ENCODE assay signal across 7 mouse cellular contexts in the genomic region with DNA sequence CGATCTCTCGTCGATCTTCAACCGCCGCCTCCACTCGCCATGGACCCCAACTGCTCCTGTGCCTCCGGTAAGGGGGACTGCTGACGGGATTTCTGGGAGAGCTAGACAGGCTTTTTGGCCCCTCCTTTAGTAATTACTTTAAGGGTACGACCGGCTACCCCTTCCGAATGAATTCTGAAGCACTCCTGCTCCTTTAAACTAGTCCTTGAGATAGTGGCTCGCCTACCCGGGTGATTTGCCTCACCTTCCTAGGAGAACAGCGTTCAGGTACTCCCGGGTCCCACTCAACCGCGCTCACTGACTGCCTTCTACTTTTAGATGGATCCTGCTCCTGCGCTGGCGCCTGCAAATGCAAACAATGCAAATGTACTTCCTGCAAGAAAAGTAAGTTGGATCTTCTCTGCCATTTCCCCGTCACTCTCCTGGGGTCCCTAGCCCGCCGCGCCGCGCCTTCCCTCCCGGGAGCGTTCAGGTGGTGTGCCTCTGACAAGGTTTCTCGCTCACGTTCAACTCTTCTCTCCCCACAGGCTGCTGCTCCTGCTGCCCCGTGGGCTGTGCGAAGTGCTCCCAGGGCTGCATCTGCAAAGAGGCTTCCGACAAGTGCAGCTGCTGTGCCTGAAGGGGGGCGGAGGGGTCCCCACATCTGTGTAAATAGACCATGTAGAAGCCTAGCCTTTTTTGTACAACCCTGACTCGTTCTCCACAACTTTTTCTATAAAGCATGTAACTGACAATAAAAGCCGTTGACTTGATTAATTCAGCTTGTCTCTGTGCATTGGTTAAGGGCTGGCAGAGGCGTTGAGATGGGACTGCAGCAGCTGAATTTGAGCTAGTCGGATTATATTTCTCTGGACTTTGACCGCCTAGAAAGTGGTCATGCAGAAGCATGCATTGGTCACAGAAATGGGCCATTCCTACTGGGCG. TPM values are rescaled to one million over a fixed set of nuclear protein-coding genes. Genes with fewer than 3 reads are reported as not detected.
A peak's percentile ranks its signal among the peaks of the same experiment; 100 is the strongest.
DNase-seq lines count a peak whose midpoint lies in the region; ATAC-seq and TF ChIP-seq lines count a peak whose summit lies in the region.

No protein-coding gene starts in this region.

- no peaks in the 10 kb centered on the region for H3K36me3 ChIP-seq in lung, embryonic 16.5 days (ENCODE audit: control insufficient read depth, insufficient read depth, low read length)
- no peaks in the 10 kb centered on the region for H3K36me3 ChIP-seq in heart, postnatal 0 days (replicated peaks; ENCODE audit: control insufficient read depth, insufficient read depth, low read length)
- no peaks in the 10 kb centered on the region for H3K36me3 ChIP-seq in liver, embryonic 15.5 days (replicated peaks)
- no peaks in the 10 kb centered on the region for H3K36me3 ChIP-seq in stomach, postnatal 0 days (ENCODE audit: control insufficient read depth, insufficient read depth, low read length)

- 1% methylated on average over 39 of the region's 39 CpGs for WGBS in lung, embryonic 16.5 days
- WGBS in heart, postnatal 0 days, result 4% methylated on average over 39 of the region's 39 CpGs
- WGBS in liver, embryonic 15.5 days (ENCODE audit: insufficient replicate concordance), result under 1% methylated on average over 39 of the region's 39 CpGs
- WGBS in stomach, postnatal 0 days, result 3% methylated on average over 39 of the region's 39 CpGs

- TF ChIP-seq EP300 in heart, postnatal 0 days (IDR thresholded peaks at IDR 0.05; ENCODE audit: low read depth), result no peak
- TF ChIP-seq EP300 in stomach, postnatal 0 days (optimal IDR thresholded peaks at IDR 0.05), result no peak

- peaks cover 52% of the 10 kb centered on the region for H3K27me3 ChIP-seq in lung, embryonic 16.5 days (ENCODE audit: control insufficient read depth, insufficient read depth, low read depth, low read length)
- H3K27me3 ChIP-seq in heart, postnatal 0 days (ENCODE audit: control insufficient read depth, insufficient read depth, low read length), result 0 out of 2 replicates have a peak, but pooled peaks cover 5% of the 10 kb centered on the region
- 0 out of 2 replicates have a peak, but pooled peaks cover 7% of the 10 kb centered on the region for H3K27me3 ChIP-seq in liver, embryonic 15.5 days
- H3K27me3 ChIP-seq in stomach, postnatal 0 days (ENCODE audit: control insufficient read depth, insufficient read depth, low read length), result 0 out of 2 replicates have a peak, but pooled peaks cover 2% of the 10 kb centered on the region

- peak overlapping the region; percentile 91 for H3K4me2 ChIP-seq in lung, embryonic 16.5 days (ENCODE audit: low read depth, low read length)
- peak overlapping the region; percentile 68 for H3K4me2 ChIP-seq in heart, postnatal 0 days (ENCODE audit: low read depth, low read length)
- H3K4me2 ChIP-seq in liver, embryonic 15.5 days, result peak overlapping the region; percentile 88
- peak overlapping the region; percentile 83 for H3K4me2 ChIP-seq in stomach, postnatal 0 days (replicated peaks; ENCODE audit: low read depth)

- no peak for DNase-seq in lung, postnatal 25 days (ENCODE audit: low spot score)
- DNase-seq in heart, postnatal 0 days (ENCODE audit: low spot score), result no peak
- DNase-seq in stomach, postnatal 0 days (ENCODE audit: low spot score), result peak; percentile 59
- no peak for DNase-seq in right cerebral cortex, adult 2 months (ENCODE audit: low spot score in 2 of 2)

- peak overlapping the region; percentile 59 for H3K27ac ChIP-seq in lung, embryonic 16.5 days (ENCODE audit: low read length)
- H3K27ac ChIP-seq in brown adipose tissue, adult 24 weeks (replicated peaks; ENCODE audit: low read depth, low read length), result no peak overlapping the region
- peak overlapping the region; percentile 71 for H3K27ac ChIP-seq in heart, postnatal 0 days (ENCODE audit: low read depth)
- H3K27ac ChIP-seq in liver, embryonic 15.5 days (replicated peaks), result peak overlapping the region; percentile 99
- H3K27ac ChIP-seq in stomach, postnatal 0 days (replicated peaks), result peak overlapping the region; percentile 87

- no peak for TF ChIP-seq CTCF in heart, postnatal 0 days (IDR thresholded peaks at IDR 0.05; ENCODE audit: low read depth)
- no peak for TF ChIP-seq CTCF in stomach, postnatal 0 days (IDR thresholded peaks at IDR 0.05; ENCODE audit: low read depth)

- H3K4me1 ChIP-seq in lung, embryonic 16.5 days (replicated peaks; ENCODE audit: control insufficient read depth, insufficient read depth, low read length), result peaks cover 19% of the 10 kb centered on the region
- peaks cover 3% of the 10 kb centered on the region; the same call in 1 of the 2 replicates for H3K4me1 ChIP-seq in brown adipose tissue, adult 24 weeks (ENCODE audit: control insufficient read depth, insufficient read depth, insufficient read length, low read length)
- H3K4me1 ChIP-seq in heart, postnatal 0 days (ENCODE audit: control insufficient read depth, insufficient read depth), result peaks cover 8% of the 10 kb centered on the region; the same call in 1 of the 2 replicates
- H3K4me1 ChIP-seq in liver, embryonic 15.5 days (replicated peaks), result peaks cover 78% of the 10 kb centered on the region
- peaks cover 5% of the 10 kb centered on the region for H3K4me1 ChIP-seq in stomach, postnatal 0 days (replicated peaks; ENCODE audit: control insufficient read depth, insufficient read depth)

- no peaks in the 10 kb centered on the region for H3K9me3 ChIP-seq in lung, embryonic 16.5 days (ENCODE audit: control insufficient read depth, low read length)
- H3K9me3 ChIP-seq in heart, postnatal 0 days (replicated peaks; ENCODE audit: control insufficient read depth, low read length), result no peaks in the 10 kb centered on the region
- no peaks in the 10 kb centered on the region for H3K9me3 ChIP-seq in liver, embryonic 15.5 days (replicated peaks)
- H3K9me3 ChIP-seq in stomach, postnatal 0 days (ENCODE audit: control insufficient read depth, low read length), result no peaks in the 10 kb centered on the region

- ATAC-seq in lung, embryonic 16.5 days (ENCODE audit: low read depth), result peak; percentile 47; the same call in 1 of the 2 replicates
- ATAC-seq in heart, postnatal 0 days (ENCODE audit: insufficient read depth, low read depth), result no peak
- ATAC-seq in liver, embryonic 15.5 days (ENCODE audit: insufficient read depth), result peak; percentile 21; the same call in 1 of the 2 replicates
- no peak; the same call in 1 of the 2 replicates for ATAC-seq in stomach, postnatal 0 days (ENCODE audit: low FRiP score, low TSS enrichment)

- peak overlapping the region; percentile 58 for H3K9ac ChIP-seq in lung, embryonic 16.5 days (ENCODE audit: low read length)
- H3K9ac ChIP-seq in heart, postnatal 0 days (replicated peaks; ENCODE audit: low read depth, low read length), result peak overlapping the region; percentile 12
- peak overlapping the region; percentile 89 for H3K9ac ChIP-seq in liver, embryonic 15.5 days
- H3K9ac ChIP-seq in stomach, postnatal 0 days (ENCODE audit: low read length), result peak overlapping the region; percentile 51

- peak overlapping the region; percentile 56 for H3K4me3 ChIP-seq in lung, embryonic 16.5 days (ENCODE audit: low read length)
- peak overlapping the region; percentile 48 for H3K4me3 ChIP-seq in brown adipose tissue, adult 24 weeks (ENCODE audit: insufficient read depth, low read depth, low read length)
- peak overlapping the region; percentile 53 for H3K4me3 ChIP-seq in heart, postnatal 0 days (ENCODE audit: low read depth, low read length)
- peak overlapping the region; percentile 71 for H3K4me3 ChIP-seq in liver, embryonic 15.5 days (replicated peaks)
- peak overlapping the region; percentile 49 for H3K4me3 ChIP-seq in stomach, postnatal 0 days (ENCODE audit: low read depth, low read length)

RNA-seq across cellular contexts. Expression of gene Mt2, which starts 0.6 kb away (rescaled TPM):
- polyA plus RNA-seq in lung, embryonic 16.5 days (2015; fragmentation: Nextera tagmentation; extraction: Ambion mirVana), result 40.6 and 63.7 TPM in 2 replicates
- 62.4 and 160 TPM in 2 replicates for polyA plus RNA-seq in brown adipose tissue, adult 24 weeks (2012; ENCODE audit: insufficient read depth, insufficient read length, missing spikeins)
- 87.5 and 117 TPM in 2 replicates for total RNA-seq in heart, postnatal 0 days (2014; rRNA removed; ENCODE audit: low replicate concordance)
- 65.7 and 83.0 TPM in 2 replicates for polyA plus RNA-seq in heart, postnatal 0 days (2015; fragmentation: Nextera tagmentation; extraction: Ambion mirVana)
- 1,256 and 1,483 TPM in 2 replicates for polyA plus RNA-seq in liver, embryonic 15.5 days (2015; fragmentation: Nextera tagmentation; extraction: Ambion mirVana)
- 570 and 681 TPM in 2 replicates for polyA plus RNA-seq in stomach, postnatal 0 days (2015; fragmentation: Nextera tagmentation; extraction: Ambion mirVana)

RNA-seq across cellular contexts. Expression of gene Mt1, which starts 5.8 kb away (rescaled TPM):
- polyA plus RNA-seq in lung, embryonic 16.5 days (2015; fragmentation: Nextera tagmentation; extraction: Ambion mirVana), result 219 and 314 TPM in 2 replicates
- polyA plus RNA-seq in brown adipose tissue, adult 24 weeks (2012; ENCODE audit: insufficient read depth, insufficient read length, missing spikeins), result 526 and 987 TPM in 2 replicates
- total RNA-seq in heart, postnatal 0 days (2014; rRNA removed; ENCODE audit: low replicate concordance), result 1,123 and 1,581 TPM in 2 replicates
- polyA plus RNA-seq in heart, postnatal 0 days (2015; fragmentation: Nextera tagmentation; extraction: Ambion mirVana), result 783 and 795 TPM in 2 replicates
- 5,156 and 5,724 TPM in 2 replicates for polyA plus RNA-seq in liver, embryonic 15.5 days (2015; fragmentation: Nextera tagmentation; extraction: Ambion mirVana)
- polyA plus RNA-seq in stomach, postnatal 0 days (2015; fragmentation: Nextera tagmentation; extraction: Ambion mirVana), result 1,909 and 2,218 TPM in 2 replicates

RNA-seq across cellular contexts. Expression of gene Mt3, which starts 20.7 kb away (rescaled TPM):
- 6.3 and 7.7 TPM in 2 replicates for polyA plus RNA-seq in lung, embryonic 16.5 days (2015; fragmentation: Nextera tagmentation; extraction: Ambion mirVana)
- not detected in 2 replicates for polyA plus RNA-seq in brown adipose tissue, adult 24 weeks (2012; ENCODE audit: insufficient read depth, insufficient read length, missing spikeins)
- 145 and 217 TPM in 2 replicates for total RNA-seq in heart, postnatal 0 days (2014; rRNA removed; ENCODE audit: low replicate concordance)
- 67.4 and 72.3 TPM in 2 replicates for polyA plus RNA-seq in heart, postnatal 0 days (2015; fragmentation: Nextera tagmentation; extraction: Ambion mirVana)
- 0.24 TPM in 1 of 2 replicates, not detected in the other for polyA plus RNA-seq in liver, embryonic 15.5 days (2015; fragmentation: Nextera tagmentation; extraction: Ambion mirVana)
- polyA plus RNA-seq in stomach, postnatal 0 days (2015; fragmentation: Nextera tagmentation; extraction: Ambion mirVana), result 4.1 and 5.3 TPM in 2 replicates

RNA-seq across cellular contexts. Expression of gene Mt4, which starts 36.1 kb away (rescaled TPM):
- polyA plus RNA-seq in lung, embryonic 16.5 days (2015; fragmentation: Nextera tagmentation; extraction: Ambion mirVana), result 0.64 TPM in 1 of 2 replicates, not detected in the other
- not detected in 2 replicates for polyA plus RNA-seq in brown adipose tissue, adult 24 weeks (2012; ENCODE audit: insufficient read depth, insufficient read length, missing spikeins)
- total RNA-seq in heart, postnatal 0 days (2014; rRNA removed; ENCODE audit: low replicate concordance), result not detected in 2 replicates
- polyA plus RNA-seq in heart, postnatal 0 days (2015; fragmentation: Nextera tagmentation; extraction: Ambion mirVana), result not detected in 2 replicates
- polyA plus RNA-seq in liver, embryonic 15.5 days (2015; fragmentation: Nextera tagmentation; extraction: Ambion mirVana), result 0.81 and 1.2 TPM in 2 replicates
- 79.7 and 84.9 TPM in 2 replicates for polyA plus RNA-seq in stomach, postnatal 0 days (2015; fragmentation: Nextera tagmentation; extraction: Ambion mirVana)

RNA-seq across cellular contexts. Expression of gene Nup93, which starts 41.3 kb away (rescaled TPM):
- 80.2 and 86.2 TPM in 2 replicates for polyA plus RNA-seq in lung, embryonic 16.5 days (2015; fragmentation: Nextera tagmentation; extraction: Ambion mirVana)
- 5.0 and 6.4 TPM in 2 replicates for polyA plus RNA-seq in brown adipose tissue, adult 24 weeks (2012; ENCODE audit: insufficient read depth, insufficient read length, missing spikeins)
- 21.9 and 71.8 TPM in 2 replicates for total RNA-seq in heart, postnatal 0 days (2014; rRNA removed; ENCODE audit: low replicate concordance)
- polyA plus RNA-seq in heart, postnatal 0 days (2015; fragmentation: Nextera tagmentation; extraction: Ambion mirVana), result 29.8 and 31.4 TPM in 2 replicates
- 39.4 and 41.7 TPM in 2 replicates for polyA plus RNA-seq in liver, embryonic 15.5 days (2015; fragmentation: Nextera tagmentation; extraction: Ambion mirVana)
- 26.2 and 28.1 TPM in 2 replicates for polyA plus RNA-seq in stomach, postnatal 0 days (2015; fragmentation: Nextera tagmentation; extraction: Ambion mirVana)

Comparison
In these comparisons a context has a peak if more than half of its experiments do, and no peak if none do; other contexts are left out.
1. ATAC-seq: peak in lung, embryonic 16.5 days (single experiment) and liver, embryonic 15.5 days (single experiment); none in heart, postnatal 0 days (single experiment) and stomach, postnatal 0 days (single experiment).
2. H3K9ac ChIP-seq: peak in every context shown above with its lines; median percentile 89 in liver, embryonic 15.5 days; 58 in lung, embryonic 16.5 days; 51 in stomach, postnatal 0 days; 12 in heart, postnatal 0 days.
3. Peak in every context shown above with its lines, with median percentiles within 50 percentile points of each other: H3K4me2 ChIP-seq and H3K4me3 ChIP-seq.